Mouse (Mus musculus): ENCODE measurements around the gene Krt2. TPM values are rescaled to one million over a fixed set of nuclear protein-coding genes. Genes with fewer than 3 reads are reported as not detected.

The Krt2 gene
- not detected in 2 replicates for polyA plus RNA-seq (2012; ENCODE audit: low replicate concordance)

DNA sequence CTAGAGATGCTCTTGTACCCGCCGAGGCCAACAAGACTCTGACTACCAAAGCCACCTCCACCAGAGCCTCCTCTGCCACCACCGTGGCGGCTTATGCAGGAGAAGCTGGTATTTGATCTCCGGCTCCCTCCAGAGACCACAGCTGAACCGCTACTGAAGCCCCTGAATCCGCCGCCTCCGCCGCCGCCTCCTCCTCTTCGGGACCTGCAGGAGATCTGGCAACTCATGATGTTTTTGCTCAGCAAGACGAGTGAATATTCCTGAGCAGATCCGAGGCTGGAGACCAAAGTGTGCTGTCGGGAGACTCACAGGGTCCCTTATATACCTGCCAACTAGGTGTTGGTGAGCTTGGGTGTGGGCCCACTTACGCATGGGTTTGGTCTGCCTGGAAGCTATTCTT is at the start of gene Krt2:
Krt2 (minus strand) TSS at position 295 of the 400 bp plus-strand sequence.

DNA sequence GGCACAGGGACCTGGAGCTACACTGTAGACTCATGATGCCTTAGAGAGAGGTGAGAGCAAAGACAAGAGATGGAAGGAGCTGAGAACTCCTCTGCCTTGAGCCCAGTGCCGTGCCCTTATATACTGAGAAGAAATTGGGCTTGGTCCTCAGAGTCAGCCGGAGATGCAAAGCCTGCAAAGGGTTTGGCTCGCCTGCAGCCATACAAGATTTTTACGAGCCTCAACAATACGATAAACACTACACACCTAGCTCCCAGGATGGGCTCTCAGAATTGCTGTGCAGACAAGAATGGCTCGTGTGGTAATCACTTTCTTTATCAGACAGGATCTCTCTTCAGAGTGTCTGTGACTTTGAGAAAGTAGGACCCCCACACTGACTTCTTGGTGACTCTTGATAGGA is 32.7 kb upstream of the Krt2 start, which contains the start of gene Krt1:
Krt1 (minus strand) TSS at position 101 of the 400 bp plus-strand sequence.

DNA sequence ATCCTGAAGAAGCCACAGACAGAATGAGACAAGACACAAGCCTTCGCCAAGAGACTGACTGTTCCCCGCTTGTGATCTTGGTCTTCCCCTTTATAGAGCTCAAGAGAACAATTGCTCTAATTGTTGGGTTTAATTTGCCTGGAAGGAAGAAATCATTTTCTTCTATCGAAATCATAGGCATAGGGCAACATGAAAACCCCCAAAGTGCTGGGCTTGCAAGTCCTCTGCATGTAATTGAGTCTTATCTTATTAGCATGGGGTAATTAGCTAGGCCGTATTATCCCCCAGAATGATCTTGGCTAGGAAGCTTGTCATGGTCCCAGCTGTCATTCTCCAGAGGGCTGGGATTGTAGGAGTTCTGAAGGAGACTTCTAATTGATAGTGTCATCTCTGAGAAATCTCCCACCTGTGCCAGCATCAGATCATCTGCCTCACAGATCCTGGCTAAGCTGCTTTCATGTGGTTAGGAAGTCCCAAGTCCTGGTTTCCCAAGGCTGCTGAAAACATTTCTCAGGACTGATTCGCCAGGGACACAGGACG is 15.6 kb downstream of the Krt2 start, which contains the start of gene Krt73:
Krt73 (minus strand) TSS at position 51 of the 540 bp plus-strand sequence.

DNA sequence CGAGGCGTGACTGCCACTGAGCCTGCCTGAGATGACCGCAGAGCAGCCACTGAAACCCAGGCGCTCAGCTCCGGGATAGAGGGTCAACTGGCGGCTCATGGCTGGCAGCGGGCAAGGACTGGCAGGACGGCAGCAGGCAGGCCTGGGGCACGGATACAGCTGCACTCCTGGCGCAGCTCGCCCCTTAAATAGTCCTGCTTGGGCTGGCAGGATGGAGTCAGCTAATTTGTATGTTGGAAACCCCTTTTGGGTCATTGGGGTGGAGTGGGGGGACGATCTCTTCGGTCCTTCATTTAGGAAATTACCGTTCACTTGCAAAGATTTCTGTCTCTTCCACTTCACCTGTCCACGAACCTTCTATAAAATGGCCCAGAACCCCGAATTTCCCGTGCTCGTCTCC is 31.6 kb downstream of the Krt2 start, which contains the start of gene Krt72:
Krt72 (minus strand) TSS at position 101 of the 400 bp plus-strand sequence.

Other genes with a start within 250 kb of the Krt2 start
- gene Krt75, start 244.3 kb downstream of the Krt2 start, polyA plus RNA-seq (2012; ENCODE audit: low replicate concordance) = not detected in 2 replicates
- not detected in 2 replicates for gene Gm5414, start 190.0 kb downstream of the Krt2 start, polyA plus RNA-seq (2012; ENCODE audit: low replicate concordance)
- gene Gm5478, start 170.8 kb downstream of the Krt2 start, polyA plus RNA-seq (2012; ENCODE audit: low replicate concordance) = not detected in 2 replicates
- gene Krt6b, start 137.9 kb downstream of the Krt2 start, polyA plus RNA-seq (2012; ENCODE audit: low replicate concordance) = not detected in 2 replicates
- not detected in 2 replicates for gene Krt6a, start 123.9 kb downstream of the Krt2 start, polyA plus RNA-seq (2012; ENCODE audit: low replicate concordance)
- gene Krt5, start 105.3 kb downstream of the Krt2 start, polyA plus RNA-seq (2012; ENCODE audit: low replicate concordance) = not detected in 2 replicates
- gene Krt71, start 75.1 kb downstream of the Krt2 start, polyA plus RNA-seq (2012; ENCODE audit: low replicate concordance) = not detected in 2 replicates
- gene Krt72, start 31.7 kb downstream of the Krt2 start, polyA plus RNA-seq (2012; ENCODE audit: low replicate concordance) = not detected in 2 replicates
- not detected in 2 replicates for gene Krt73, start 15.8 kb downstream of the Krt2 start, polyA plus RNA-seq (2012; ENCODE audit: low replicate concordance)
- not detected in 2 replicates for gene Krt1, start 32.6 kb upstream of the Krt2 start, polyA plus RNA-seq (2012; ENCODE audit: low replicate concordance)
- gene Krt77, start 51.5 kb upstream of the Krt2 start, polyA plus RNA-seq (2012; ENCODE audit: low replicate concordance) = not detected in 2 replicates
- gene Krt76, start 74.8 kb upstream of the Krt2 start, polyA plus RNA-seq (2012; ENCODE audit: low replicate concordance) = not detected in 2 replicates
- 0.07 TPM in 1 of 2 replicates, not detected in the other for gene Krt4, start 106.6 kb upstream of the Krt2 start, polyA plus RNA-seq (2012; ENCODE audit: low replicate concordance)
- not detected in 2 replicates for gene Krt79, start 122.2 kb upstream of the Krt2 start, polyA plus RNA-seq (2012; ENCODE audit: low replicate concordance)
- gene Krt78, start 136.1 kb upstream of the Krt2 start, polyA plus RNA-seq (2012; ENCODE audit: low replicate concordance) = not detected in 2 replicates
- gene Krt8, start 186.3 kb upstream of the Krt2 start, polyA plus RNA-seq (2012; ENCODE audit: low replicate concordance) = not detected in 2 replicates
- 0.15 and 0.29 TPM in 2 replicates for gene Krt18, start 210.0 kb upstream of the Krt2 start, polyA plus RNA-seq (2012; ENCODE audit: low replicate concordance)